Mouse (Mus musculus): ENCODE data around the gene Eri3.

The Eri3 gene

GRCm38 (mm10) chr4:117664411-117665137 lies 114.4 kb downstream of the Eri3 start:
- no peak for DNase-seq

- no peak for DNase-seq
These were observed 115.4 kb downstream of the Eri3 start for GRCm38 (mm10) chr4:117665531-117665930.

DNA sequence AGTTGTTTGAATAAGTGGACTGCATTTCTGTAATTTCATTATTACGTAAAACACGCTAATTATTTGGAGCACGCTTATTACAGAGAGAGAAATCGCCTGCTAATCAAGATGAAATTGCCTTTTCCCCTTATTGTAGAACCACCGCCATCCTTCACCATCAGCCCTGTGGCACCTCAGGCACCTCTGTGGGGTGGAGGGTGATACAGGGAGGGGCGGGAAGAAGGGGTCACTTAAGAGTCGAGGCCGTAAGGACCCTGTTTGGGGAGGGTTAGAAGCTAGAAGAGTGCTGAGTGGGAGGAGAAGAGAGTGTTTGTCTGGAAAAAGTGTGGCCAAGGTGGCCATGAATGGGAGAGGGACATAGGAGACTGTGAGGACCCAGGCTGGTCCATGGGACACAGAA lies 115.9 kb downstream of the Eri3 start:
- DNase-seq = no peak

GRCm38 (mm10) chr4:117669874-117670273 lies 119.7 kb downstream of the Eri3 start:
- no peak for DNase-seq

DNA sequence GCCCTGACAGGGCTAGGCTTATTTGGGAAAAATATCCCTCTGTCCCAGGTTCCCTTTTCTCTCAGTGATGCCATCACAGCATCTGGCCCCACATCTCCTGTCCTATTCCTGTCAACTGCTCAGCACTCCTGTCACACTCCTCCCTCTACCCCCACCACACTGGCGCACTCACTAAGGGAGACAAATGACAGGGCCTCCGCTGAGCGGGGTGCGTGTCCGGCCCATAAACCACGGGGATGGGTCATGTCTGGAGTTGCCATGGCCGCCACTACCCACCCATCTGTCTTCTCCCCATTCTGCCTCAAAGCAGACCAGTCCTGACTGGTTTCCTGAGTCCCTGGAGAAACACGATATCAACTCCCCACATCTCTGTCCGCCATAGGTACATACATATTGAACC lies 121.9 kb downstream of the Eri3 start:
- DNase-seq = no peak

GRCm38 (mm10) chr4:117673901-117674300 lies 123.7 kb downstream of the Eri3 start:
- no peak for DNase-seq

GRCm38 (mm10) chr4:117676903-117677302 lies 126.7 kb downstream of the Eri3 start:
- DNase-seq = peak; percentile 52 to 62

DNA sequence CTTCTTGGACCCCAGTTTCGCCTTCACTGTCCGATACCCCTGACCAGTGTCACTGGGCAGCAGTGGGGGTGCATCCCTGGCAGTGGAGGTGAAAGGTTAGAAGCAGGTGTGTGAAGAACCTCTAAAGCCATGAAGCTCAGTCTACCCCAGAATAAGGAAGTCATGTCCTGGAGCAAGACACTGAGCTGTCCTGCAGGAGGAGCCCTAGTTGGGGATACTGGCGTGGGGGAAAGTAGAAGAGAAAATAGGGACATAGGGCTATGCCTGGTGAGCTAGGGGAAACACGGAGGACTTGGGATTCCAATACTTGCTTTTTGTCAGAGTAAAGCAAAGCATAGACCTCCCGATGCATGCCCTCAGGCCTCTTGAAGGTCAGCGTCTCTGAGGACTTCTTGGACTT lies 130.8 kb downstream of the Eri3 start:
- DNase-seq = no peak

- peak; percentile 73 to 82 for DNase-seq
These were observed 131.8 kb downstream of the Eri3 start, which contains the start of gene Dmap1 for GRCm38 (mm10) chr4:117681931-117682461. Gene Dmap1 (minus strand): TSS chr4:117682273.

- DNase-seq = no peak
These were observed 132.3 kb downstream of the Eri3 start for GRCm38 (mm10) chr4:117682463-117682862.

- DNase-seq = no peak
These were observed 133.0 kb downstream of the Eri3 start for GRCm38 (mm10) chr4:117683048-117683768.

- DNase-seq = no peak
These were observed 136.2 kb downstream of the Eri3 start for GRCm38 (mm10) chr4:117686354-117686753.

GRCm38 (mm10) chr4:117705361-117705760 lies 155.2 kb downstream of the Eri3 start:
- peak in 1 of 2 experiments; percentile 15 for DNase-seq

DNA sequence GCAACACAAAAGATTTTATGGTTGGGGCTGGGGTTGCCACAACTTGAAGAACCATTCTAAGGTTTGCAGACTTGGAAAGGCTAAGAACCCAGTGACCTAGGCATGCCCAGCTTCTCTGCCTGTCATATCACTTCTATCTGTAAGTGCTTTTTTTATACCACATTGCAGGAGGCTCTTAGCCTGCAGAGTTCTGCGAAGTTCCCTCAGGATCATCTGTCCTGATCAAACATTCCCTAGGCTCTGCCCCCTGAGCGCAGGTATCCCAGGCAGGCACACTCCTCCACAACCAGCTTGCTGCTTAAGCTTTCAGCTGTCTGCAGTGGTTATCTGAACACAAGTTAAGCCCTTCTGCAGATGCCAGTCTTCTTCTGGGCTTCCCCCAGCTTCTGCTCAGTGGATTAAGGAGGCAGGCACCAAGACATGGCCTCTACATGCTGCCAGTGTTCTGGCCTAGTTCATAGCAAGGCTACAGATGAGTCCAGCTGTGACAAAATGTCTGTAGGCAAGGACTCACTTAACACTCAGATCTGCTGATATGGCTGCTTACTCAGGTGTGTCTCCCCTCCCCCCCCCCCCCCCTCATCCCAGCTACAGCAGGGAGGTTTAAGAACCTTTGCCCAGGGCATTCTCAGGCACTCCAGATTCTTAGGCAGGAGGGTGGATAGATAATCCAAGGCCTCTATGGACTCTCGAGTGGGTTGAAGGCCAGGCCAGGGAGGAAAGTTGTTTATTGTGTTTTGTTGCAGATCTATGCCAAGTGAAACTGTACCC lies 158.8 kb downstream of the Eri3 start:
- no peak for DNase-seq

GRCm38 (mm10) chr4:117712314-117712713 lies 162.1 kb downstream of the Eri3 start:
- DNase-seq = no peak

DNA sequence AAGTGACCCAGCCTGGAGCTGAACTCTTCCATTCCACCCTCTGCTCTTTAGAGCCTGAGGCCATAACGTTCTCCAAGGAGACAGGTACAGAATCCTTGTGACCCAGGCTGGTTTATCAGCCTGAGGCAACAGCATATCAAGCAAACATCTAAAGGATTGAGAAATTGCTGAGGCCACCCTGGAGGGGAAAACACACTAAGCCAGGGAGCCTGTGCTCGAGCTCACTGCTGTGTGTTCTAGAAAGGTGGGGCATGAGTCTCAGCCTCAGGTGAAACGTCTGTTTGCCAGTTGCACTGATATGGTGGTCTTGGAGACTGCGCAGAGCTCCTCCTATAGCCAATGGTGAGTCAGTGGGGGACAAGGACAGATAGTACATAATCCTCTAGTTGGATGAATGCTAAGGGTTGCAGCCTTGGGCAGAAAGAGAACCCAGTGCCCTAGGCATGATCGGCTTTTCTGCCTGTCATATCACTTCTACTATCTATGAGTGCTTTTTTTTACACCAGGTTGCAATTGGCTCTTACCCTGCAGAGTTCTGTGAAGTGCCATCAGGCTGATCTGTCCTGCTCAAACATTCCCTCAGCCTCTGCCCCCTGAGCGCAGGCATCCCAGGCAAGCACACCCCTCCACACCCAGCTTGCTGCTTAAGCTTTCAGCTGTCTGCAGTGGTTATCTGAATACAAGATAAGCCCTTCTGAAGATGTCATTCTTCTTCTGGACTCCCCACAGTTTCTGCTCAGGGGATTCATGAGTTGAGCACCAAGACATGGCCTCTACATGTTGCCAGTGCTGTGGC lies 163.3 kb downstream of the Eri3 start:
- DNase-seq = no peak

Measured in thymus, postnatal 36 days (tissue).